Mouse (Mus musculus) retina, embryonic 14.5 days (tissue): ENCODE data around the gene Zfy1.
"Not testable (repeated sequence)": the region's sequence is repeated elsewhere in the genome, so short reads cannot be mapped to it uniquely, and the experiment has no call there.

ENCODE experiments used
- DNase-seq: peaks from one replicate; pipeline ENCODE4 v3.0.0-alpha.2; 2015; ENCODE audit warnings: low spot score

Zfy1 gene

DNA sequence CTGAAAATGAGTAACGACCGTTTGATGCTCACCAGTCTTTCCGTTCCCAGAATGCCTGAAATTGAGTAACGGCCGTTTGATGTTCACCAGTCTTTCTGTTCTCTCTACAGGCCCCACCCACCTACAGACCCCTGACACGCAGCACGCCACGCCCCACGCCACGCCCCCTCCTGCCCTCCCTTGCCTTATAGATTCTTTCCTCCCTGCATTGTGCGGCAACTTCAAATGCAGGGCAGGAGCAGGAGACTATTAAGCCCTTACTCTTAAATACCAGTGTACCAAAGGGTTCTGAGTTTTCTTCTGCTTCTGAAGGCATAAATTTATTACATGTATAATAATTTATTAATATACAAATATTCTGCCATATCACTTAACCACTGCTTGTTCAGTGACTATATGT is at the start of gene Zfy1:
Gene Zfy1, minus strand, starts transcription at position 101 of the 400 bp plus-strand sequence.
- DNase-seq = not testable (repeated sequence)

DNA sequence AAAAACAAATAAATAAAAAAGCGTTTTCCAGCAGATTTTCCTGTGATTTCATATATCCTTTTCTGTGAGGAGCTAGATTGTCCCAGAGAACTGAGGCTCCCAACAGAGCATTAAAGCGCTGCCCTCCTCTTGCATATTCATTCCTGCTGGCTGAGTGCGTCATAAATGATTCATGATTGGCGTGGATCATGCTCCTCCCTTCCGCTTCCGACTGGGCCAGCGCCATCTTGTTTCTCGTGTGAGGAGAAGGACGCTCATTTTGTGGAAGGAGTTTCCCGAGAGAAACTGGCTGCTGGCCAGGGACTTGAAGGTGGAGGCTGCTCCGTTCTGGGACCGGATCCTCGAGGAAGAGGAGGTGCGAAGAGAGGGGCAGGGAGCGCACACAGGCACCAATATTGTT is 21.2 kb upstream of the Zfy1 start, which contains the start of gene Uba1y:
Gene Uba1y, plus strand, starts transcription at position 254 of the 400 bp plus-strand sequence.
- DNase-seq = no peak

DNA sequence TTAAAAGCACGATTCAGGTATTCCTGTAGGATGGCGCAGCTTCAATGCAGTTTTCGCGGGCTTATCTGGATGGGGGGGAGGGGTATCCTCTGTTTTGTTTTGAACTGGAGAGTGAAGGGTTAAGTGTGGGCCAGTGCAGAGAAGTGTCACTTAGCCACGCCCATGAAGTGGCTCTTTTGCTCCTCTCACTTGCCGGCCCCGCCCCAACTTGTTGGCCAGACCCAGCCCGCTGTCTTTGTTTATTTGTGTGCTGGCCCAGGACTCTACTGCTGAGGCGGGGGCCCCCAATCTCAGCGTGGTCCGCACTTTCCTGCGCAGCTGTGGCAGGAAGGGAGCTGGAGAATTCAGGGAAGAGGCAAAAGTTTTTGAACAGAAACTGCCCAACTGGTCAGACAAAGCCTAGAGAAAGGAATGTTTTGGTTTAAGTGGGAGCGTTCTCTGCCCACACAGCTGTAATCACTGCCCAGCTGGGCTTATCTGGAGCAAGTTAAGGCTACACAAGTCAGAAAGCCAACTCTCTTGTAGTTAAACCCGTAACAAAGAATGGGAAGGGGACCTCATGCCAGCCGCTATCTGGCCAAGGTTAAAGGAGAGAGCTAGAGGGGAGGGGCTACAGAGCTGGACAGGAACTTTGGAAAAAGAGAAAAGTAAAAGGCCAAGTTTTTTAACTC is 11.9 kb upstream of the Zfy1 start:
- DNase-seq = peak; percentile 80
